Mouse (Mus musculus): ENCODE measurements around the gene St8sia6. TPM values are rescaled to one million over a fixed set of nuclear protein-coding genes. Genes with fewer than 3 reads are reported as not detected.
"Not testable (repeated sequence)": the region's sequence is repeated elsewhere in the genome, so short reads cannot be mapped to it uniquely, and the experiment has no call there.

St8sia6 gene
- polyA plus RNA-seq, 1 experiment = 0.01 TPM

DNA sequence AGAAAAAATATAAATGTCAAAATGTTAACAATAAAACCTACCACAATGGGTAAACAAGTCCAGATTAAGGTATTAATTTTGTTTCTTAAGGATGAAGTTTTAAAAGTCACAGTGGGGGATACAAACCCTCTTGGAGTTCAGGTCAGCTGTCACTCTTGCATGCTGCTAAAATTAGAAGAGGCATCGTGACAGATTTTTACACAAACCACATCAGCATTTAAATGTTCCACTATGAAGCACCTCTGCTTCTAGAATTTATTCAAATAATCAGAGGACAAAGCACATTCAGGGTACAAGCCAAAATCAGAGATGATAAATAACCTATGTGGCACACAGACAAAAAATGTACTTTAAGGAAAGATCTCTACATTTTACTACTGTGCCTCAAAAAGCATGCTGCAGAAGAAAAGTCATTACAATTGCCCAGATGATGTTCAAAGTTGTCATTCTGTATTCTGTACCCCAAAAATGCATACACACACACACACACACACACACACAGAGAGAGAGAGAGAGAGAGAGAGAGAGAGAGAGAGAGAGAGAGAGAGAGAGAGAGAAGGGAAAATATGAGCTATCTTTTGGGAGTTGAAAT, 7.2 kb downstream of the St8sia6 start:
- H3K79me2 ChIP-seq (ENCODE audit: control insufficient read depth, insufficient read depth) = no peaks in the 10 kb centered on the region
- no peaks in the 10 kb centered on the region for H3K27me3 ChIP-seq (ENCODE audit: control insufficient read depth, insufficient read depth, insufficient read length)
- no peaks in the 10 kb centered on the region for H3K36me3 ChIP-seq (ENCODE audit: control insufficient read depth, insufficient read depth)

DNA sequence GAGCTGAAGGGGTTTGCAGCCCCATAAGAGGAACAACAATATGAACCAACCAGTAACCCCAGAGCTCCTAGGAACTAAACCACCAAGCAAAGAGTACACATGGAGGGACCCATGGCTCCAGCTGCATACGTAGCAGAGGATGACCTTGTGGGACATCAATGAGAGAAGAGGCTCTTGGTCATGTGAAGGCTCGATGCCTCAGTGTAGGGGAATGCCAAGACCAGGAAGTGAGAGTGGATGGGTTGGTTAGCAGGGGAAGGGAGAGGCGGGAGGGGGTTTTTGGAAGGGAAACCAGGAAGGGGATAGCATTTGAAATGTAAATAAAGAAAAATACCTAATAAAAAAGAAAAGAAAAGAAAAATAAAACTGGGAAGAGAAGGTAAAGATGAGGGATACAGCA, 7.9 kb downstream of the St8sia6 start:
- H3K4me2 ChIP-seq (ENCODE audit: low read depth); H3K79me2 ChIP-seq (ENCODE audit: control insufficient read depth, insufficient read depth); H3ac ChIP-seq (ENCODE audit: control insufficient read depth, insufficient read length); H3K36me3 ChIP-seq (ENCODE audit: control insufficient read depth, insufficient read depth); H3K27me3 ChIP-seq (ENCODE audit: control insufficient read depth, insufficient read depth, insufficient read length); H3K4me3 ChIP-seq: not testable (repeated sequence)

More for the DNA sequence above, 7.2 kb downstream of the St8sia6 start:
- H3K4me2 ChIP-seq (ENCODE audit: low read depth) = no peak overlapping the region
- H3K4me3 ChIP-seq = no peak overlapping the region
- H3ac ChIP-seq (ENCODE audit: control insufficient read depth, insufficient read length) = no peak overlapping the region
- TF ChIP-seq MYOG (IDR thresholded peaks at IDR 0.05; ENCODE audit: control insufficient read depth in 1 of 3, insufficient read depth in 1 of 3, insufficient read length in 2 of 3, low read depth in 2 of 3) (no peak), TCF3 (IDR thresholded peaks at IDR 0.05; ENCODE audit: insufficient read length, low read depth) (no peak), USF1 (IDR thresholded peaks at IDR 0.05; ENCODE audit: low read depth) (no peak)

DNA sequence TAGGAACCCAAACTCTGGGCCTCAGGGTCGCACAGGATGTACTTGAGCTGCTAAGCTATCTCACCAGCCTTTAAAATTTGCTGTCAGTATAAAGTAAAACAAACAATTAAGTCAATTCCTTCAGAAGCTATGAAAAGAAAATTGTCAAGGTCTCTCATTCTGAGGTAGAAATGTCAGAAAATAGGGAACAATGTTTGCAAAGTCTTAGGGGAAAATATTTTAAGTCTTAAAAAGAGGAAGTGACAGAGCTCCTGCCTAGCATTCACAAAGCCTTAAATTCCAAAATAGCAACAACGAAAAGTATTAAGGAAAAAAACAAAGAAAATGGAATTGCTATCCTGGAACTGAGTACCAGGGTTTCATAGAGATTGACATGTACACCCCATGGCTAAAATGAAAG, 8.6 kb downstream of the St8sia6 start:
- TF ChIP-seq REST (IDR thresholded peaks at IDR 0.05; ENCODE audit: insufficient read depth, insufficient read length) (no peak), SRF (IDR thresholded peaks at IDR 0.05; ENCODE audit: control insufficient read depth, insufficient read length, low read depth) (no peak), TCF3 (IDR thresholded peaks at IDR 0.05; ENCODE audit: insufficient read length, low read depth) (no peak), CEBPB (IDR thresholded peaks at IDR 0.05; ENCODE audit: insufficient read depth, poor library complexity, severe bottlenecking) (no peak), POLR2AphosphoS2 (IDR thresholded peaks at IDR 0.05; ENCODE audit: insufficient read length, low read depth) (no peak), POLR2A (IDR thresholded peaks at IDR 0.05; ENCODE audit: insufficient read length, low read depth) (no peak), MYOG (IDR thresholded peaks at IDR 0.05; ENCODE audit: control insufficient read depth in 1 of 3, insufficient read depth in 1 of 3, insufficient read length in 2 of 3, low read depth in 2 of 3) (no peak), E2F4 (IDR thresholded peaks at IDR 0.05; ENCODE audit: insufficient read depth) (no peak), USF1 (IDR thresholded peaks at IDR 0.05; ENCODE audit: low read depth) (no peak), MAX (IDR thresholded peaks at IDR 0.05; ENCODE audit: low read depth) (no peak), MYOD1 (IDR thresholded peaks at IDR 0.05; ENCODE audit: control insufficient read depth in 1 of 3, insufficient read length in 2 of 3, low read depth in 2 of 3) (no peak), TCF12 (IDR thresholded peaks at IDR 0.05; ENCODE audit: insufficient read depth, poor library complexity, severe bottlenecking) (no peak)
- no peak overlapping the region for H3K4me3 ChIP-seq
- no peaks in the 10 kb centered on the region for H3K27me3 ChIP-seq (ENCODE audit: control insufficient read depth, insufficient read depth, insufficient read length)
- H3K36me3 ChIP-seq (ENCODE audit: control insufficient read depth, insufficient read depth) = no peaks in the 10 kb centered on the region
- H3K79me2 ChIP-seq (ENCODE audit: control insufficient read depth, insufficient read depth) = no peaks in the 10 kb centered on the region
- H3ac ChIP-seq (ENCODE audit: control insufficient read depth, insufficient read length) = no peak overlapping the region
- no peak overlapping the region for H3K4me2 ChIP-seq (ENCODE audit: low read depth)

DNA sequence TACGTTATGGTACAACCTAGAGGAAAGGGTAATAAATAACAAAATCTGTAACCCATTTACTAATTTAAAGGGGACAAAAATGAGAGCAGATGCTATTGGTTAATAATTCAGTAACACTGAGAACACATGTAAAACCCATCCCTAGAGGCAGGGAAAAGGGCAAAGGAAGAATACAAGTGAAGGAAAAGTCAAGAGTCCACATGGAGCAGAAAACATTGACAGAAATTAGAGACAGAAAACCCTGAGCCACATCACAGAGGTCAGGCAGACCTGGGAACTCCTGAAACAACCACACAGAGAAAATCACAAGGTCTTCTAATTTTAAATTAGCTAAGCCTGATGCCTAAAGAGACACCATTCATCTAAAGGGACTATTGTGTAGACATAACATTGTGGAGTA, 9.4 kb downstream of the St8sia6 start:
- H3K36me3 ChIP-seq (ENCODE audit: control insufficient read depth, insufficient read depth) = no peaks in the 10 kb centered on the region
- H3ac ChIP-seq (ENCODE audit: control insufficient read depth, insufficient read length) = no peak overlapping the region
- H3K27me3 ChIP-seq (ENCODE audit: control insufficient read depth, insufficient read depth, insufficient read length) = no peaks in the 10 kb centered on the region
- H3K4me2 ChIP-seq (ENCODE audit: low read depth) = no peak overlapping the region
- no peaks in the 10 kb centered on the region for H3K79me2 ChIP-seq (ENCODE audit: control insufficient read depth, insufficient read depth)
- no peak for TF ChIP-seq MAX (IDR thresholded peaks at IDR 0.05; ENCODE audit: low read depth)
- no peak for TF ChIP-seq CEBPB (IDR thresholded peaks at IDR 0.05; ENCODE audit: insufficient read depth, poor library complexity, severe bottlenecking)
- no peak for TF ChIP-seq MYOD1 (IDR thresholded peaks at IDR 0.05; ENCODE audit: control insufficient read depth in 1 of 3, insufficient read length in 2 of 3, low read depth in 2 of 3)
- TF ChIP-seq TCF12 (IDR thresholded peaks at IDR 0.05; ENCODE audit: insufficient read depth, poor library complexity, severe bottlenecking) = no peak
- TF ChIP-seq SRF (IDR thresholded peaks at IDR 0.05; ENCODE audit: control insufficient read depth, insufficient read length, low read depth) = no peak
- TF ChIP-seq REST (IDR thresholded peaks at IDR 0.05; ENCODE audit: insufficient read depth, insufficient read length) = no peak
- no peak for TF ChIP-seq TCF3 (IDR thresholded peaks at IDR 0.05; ENCODE audit: insufficient read length, low read depth)
- no peak for TF ChIP-seq E2F4 (IDR thresholded peaks at IDR 0.05; ENCODE audit: insufficient read depth)
- no peak for TF ChIP-seq MYOG (IDR thresholded peaks at IDR 0.05; ENCODE audit: control insufficient read depth in 1 of 3, insufficient read depth in 1 of 3, insufficient read length in 2 of 3, low read depth in 2 of 3)
- TF ChIP-seq USF1 (IDR thresholded peaks at IDR 0.05; ENCODE audit: low read depth) = no peak
- TF ChIP-seq POLR2A (IDR thresholded peaks at IDR 0.05; ENCODE audit: insufficient read length, low read depth) = no peak
- TF ChIP-seq POLR2AphosphoS2 (IDR thresholded peaks at IDR 0.05; ENCODE audit: insufficient read length, low read depth) = no peak
- H3K4me3 ChIP-seq = no peak overlapping the region

DNA sequence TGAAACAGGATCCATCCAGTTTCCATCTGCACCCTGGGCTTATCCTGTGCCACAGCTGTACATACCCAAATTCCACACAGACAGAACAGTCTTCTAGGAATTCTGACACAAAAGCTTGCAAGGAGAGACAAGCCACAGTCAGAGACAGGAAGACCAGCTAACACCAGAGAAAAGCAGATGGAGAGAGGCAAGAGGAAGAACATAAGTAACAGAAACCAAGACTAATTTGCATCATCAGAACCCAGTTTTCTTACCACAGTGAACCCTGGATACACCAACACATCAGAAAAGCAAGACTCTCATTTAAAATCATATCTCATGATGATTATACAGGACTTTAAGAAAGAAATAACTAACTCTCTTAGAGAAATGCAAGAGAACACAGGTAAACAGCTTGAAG, 16.8 kb downstream of the St8sia6 start:
- Histone ChIP-seq H3K4me3 (no peak overlapping the region), H3K36me3 (ENCODE audit: control insufficient read depth, insufficient read depth) (no peaks in the 10 kb centered on the region), H3K4me2 (ENCODE audit: low read depth) (no peak overlapping the region), H3ac (ENCODE audit: control insufficient read depth, insufficient read length) (no peak overlapping the region), H3K27me3 (ENCODE audit: control insufficient read depth, insufficient read depth, insufficient read length) (no peaks in the 10 kb centered on the region), H3K79me2 (ENCODE audit: control insufficient read depth, insufficient read depth) (no peaks in the 10 kb centered on the region)
- TF ChIP-seq MYOG (IDR thresholded peaks at IDR 0.05; ENCODE audit: control insufficient read depth in 1 of 3, insufficient read depth in 1 of 3, insufficient read length in 2 of 3, low read depth in 2 of 3) (no peak), POLR2AphosphoS2 (IDR thresholded peaks at IDR 0.05; ENCODE audit: insufficient read length, low read depth) (no peak), TCF3 (IDR thresholded peaks at IDR 0.05; ENCODE audit: insufficient read length, low read depth) (no peak), POLR2A (IDR thresholded peaks at IDR 0.05; ENCODE audit: insufficient read length, low read depth) (no peak), REST (IDR thresholded peaks at IDR 0.05; ENCODE audit: insufficient read depth, insufficient read length) (no peak), TCF12 (IDR thresholded peaks at IDR 0.05; ENCODE audit: insufficient read depth, poor library complexity, severe bottlenecking) (no peak), MYOD1 (IDR thresholded peaks at IDR 0.05; ENCODE audit: control insufficient read depth in 1 of 3, insufficient read length in 2 of 3, low read depth in 2 of 3) (no peak), CEBPB (IDR thresholded peaks at IDR 0.05; ENCODE audit: insufficient read depth, poor library complexity, severe bottlenecking) (no peak), E2F4 (IDR thresholded peaks at IDR 0.05; ENCODE audit: insufficient read depth) (no peak), SRF (IDR thresholded peaks at IDR 0.05; ENCODE audit: control insufficient read depth, insufficient read length, low read depth) (no peak), USF1 (IDR thresholded peaks at IDR 0.05; ENCODE audit: low read depth) (no peak), MAX (IDR thresholded peaks at IDR 0.05; ENCODE audit: low read depth) (no peak)
